Mouse (Mus musculus): ENCODE data around the gene Zyg11b.

DNA sequence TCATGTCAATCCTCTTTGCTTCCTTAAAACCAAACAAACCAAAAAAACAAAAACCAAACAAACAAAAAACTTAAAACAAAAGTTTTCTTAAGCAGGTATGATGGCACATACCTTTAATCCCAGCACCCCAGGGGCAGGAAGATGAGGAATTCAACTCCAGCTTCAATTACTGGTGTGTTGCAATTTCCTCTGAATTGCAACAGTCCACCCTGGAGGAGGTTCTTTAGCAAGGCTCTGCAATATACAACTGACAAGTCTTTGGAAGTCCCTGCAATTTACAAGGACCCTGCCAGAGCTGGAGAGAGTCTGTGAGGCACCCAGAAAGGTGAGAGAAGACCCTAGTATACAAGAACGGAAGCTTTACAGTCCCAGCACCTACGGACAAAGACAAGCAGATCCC is 87.9 kb downstream of the Zyg11b start:
- TF ChIP-seq CTCF (IDR thresholded peaks at IDR 0.05; ENCODE audit: low read depth) (no peak), EP300 (optimal IDR thresholded peaks at IDR 0.05) (no peak)
